Mouse (Mus musculus): Measurements from ENCODE around the gene Zbtb20. TPM values are rescaled to one million over a fixed set of nuclear protein-coding genes. Genes with fewer than 3 reads are reported as not detected.

Zbtb20 gene
- total and polyA plus RNA-seq, 3 experiments = 1.8 to 18.1 (median 6.6) TPM

- Histone ChIP-seq H3K4me1 (ENCODE audit: insufficient read depth, low read depth, low read length) (no peaks in the 10 kb centered on the region), H3K4me3 (ENCODE audit: low read depth, low read length) (no peak overlapping the region), H3K27me3 (ENCODE audit: insufficient read depth, low read length) (no peaks in the 10 kb centered on the region), H3K9me3 (replicated peaks) (no peaks in the 10 kb centered on the region), H3K36me3 (replicated peaks) (no peaks in the 10 kb centered on the region)
- ATAC-seq (ENCODE audit: extremely low read depth, insufficient number of reproducible peaks, low FRiP score, poor library complexity, severe bottlenecking) = no peak
- DNase-seq (ENCODE audit: low spot score) = no peak
- TF ChIP-seq CTCF (IDR thresholded peaks at IDR 0.05; ENCODE audit: low read depth, low read length) = no peak
- TF ChIP-seq GATA1 (IDR thresholded peaks at IDR 0.05; ENCODE audit: borderline replicate concordance, low read length) = no peak
- no peak for TF ChIP-seq GATA2 (IDR thresholded peaks at IDR 0.05; ENCODE audit: borderline replicate concordance, low read depth, low read length)
- TF ChIP-seq TAL1 (conservative IDR thresholded peaks at IDR 0.05; ENCODE audit: low read depth, low read length) = no peak
- TF ChIP-seq POLR2AphosphoS5 (IDR thresholded peaks at IDR 0.05; ENCODE audit: insufficient replicate concordance, low read depth, low read length) = no peak
Observed at GRCm38 (mm10) chr16:43504151-43504550, 628.5 kb downstream of the Zbtb20 start.

DNA sequence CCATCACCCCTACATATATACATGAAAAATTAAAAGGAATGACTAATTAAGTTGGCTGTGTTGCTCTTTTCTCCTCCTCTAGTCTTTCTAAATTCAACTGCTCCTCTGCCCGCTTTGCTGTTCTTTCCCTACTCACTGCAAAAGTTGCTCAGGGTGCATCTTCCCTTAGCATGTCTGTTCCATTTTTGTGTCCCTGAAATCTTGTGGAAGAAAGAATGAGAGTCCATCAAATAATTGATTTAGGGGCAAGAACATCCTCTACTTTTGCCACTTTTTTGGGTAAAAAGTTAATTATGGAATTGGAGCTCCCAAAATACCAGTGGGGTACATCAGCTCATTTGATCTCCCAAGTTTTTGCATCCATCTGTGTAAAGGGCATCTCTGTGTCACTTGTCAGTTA is 628.9 kb downstream of the Zbtb20 start:
- Histone ChIP-seq H3K4me1 (ENCODE audit: insufficient read depth, low read depth, low read length) (no peaks in the 10 kb centered on the region), H3K4me3 (ENCODE audit: low read depth, low read length) (no peak overlapping the region), H3K9me3 (replicated peaks) (no peaks in the 10 kb centered on the region), H3K36me3 (replicated peaks) (no peaks in the 10 kb centered on the region), H3K27me3 (ENCODE audit: insufficient read depth, low read length) (no peaks in the 10 kb centered on the region)
- no peak for ATAC-seq (ENCODE audit: extremely low read depth, insufficient number of reproducible peaks, low FRiP score, poor library complexity, severe bottlenecking)
- TF ChIP-seq POLR2AphosphoS5 (IDR thresholded peaks at IDR 0.05; ENCODE audit: insufficient replicate concordance, low read depth, low read length) (no peak), GATA1 (IDR thresholded peaks at IDR 0.05; ENCODE audit: borderline replicate concordance, low read length) (no peak), TAL1 (conservative IDR thresholded peaks at IDR 0.05; ENCODE audit: low read depth, low read length) (no peak), CTCF (IDR thresholded peaks at IDR 0.05; ENCODE audit: low read depth, low read length) (no peak), GATA2 (IDR thresholded peaks at IDR 0.05; ENCODE audit: borderline replicate concordance, low read depth, low read length) (no peak)
- DNase-seq (ENCODE audit: low spot score) = no peak

DNA sequence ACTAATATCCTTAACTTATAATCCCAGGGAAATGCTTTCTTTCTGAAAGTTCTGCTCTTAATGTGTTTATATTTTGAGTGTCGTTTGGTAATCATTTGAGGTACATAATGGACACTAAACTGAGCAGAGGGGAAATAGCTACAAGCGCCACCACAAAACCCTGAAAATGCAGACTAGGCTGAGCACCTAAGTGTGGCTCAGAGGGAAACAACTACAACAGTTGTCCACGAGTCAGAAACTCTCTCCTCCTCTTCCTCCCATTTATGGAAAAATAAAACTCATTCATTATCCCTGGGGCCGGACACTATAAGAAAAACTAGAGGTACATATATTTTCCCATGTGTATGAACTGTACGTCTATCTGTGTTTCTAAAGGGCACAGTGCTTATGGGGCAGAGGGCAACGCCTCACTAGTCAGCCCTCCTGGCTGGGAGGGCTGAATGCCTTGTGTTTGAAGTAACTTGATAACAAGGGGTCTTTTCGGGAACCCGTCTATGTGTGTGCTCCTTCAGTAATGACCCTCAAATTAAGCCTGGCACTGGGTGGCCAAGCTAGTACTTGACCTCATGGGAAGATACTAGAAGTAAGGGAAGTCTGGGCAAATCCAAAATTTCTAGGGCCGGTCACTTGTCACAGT is 629.8 kb downstream of the Zbtb20 start:
- Histone ChIP-seq H3K9me3 (replicated peaks) (no peaks in the 10 kb centered on the region), H3K36me3 (replicated peaks) (no peaks in the 10 kb centered on the region), H3K4me1 (ENCODE audit: insufficient read depth, low read depth, low read length) (no peaks in the 10 kb centered on the region), H3K4me3 (ENCODE audit: low read depth, low read length) (no peak overlapping the region), H3K27me3 (ENCODE audit: insufficient read depth, low read length) (no peaks in the 10 kb centered on the region)
- ATAC-seq (ENCODE audit: extremely low read depth, insufficient number of reproducible peaks, low FRiP score, poor library complexity, severe bottlenecking) (no peak), DNase-seq (ENCODE audit: low spot score) (no peak)
- TF ChIP-seq GATA2 (IDR thresholded peaks at IDR 0.05; ENCODE audit: borderline replicate concordance, low read depth, low read length) = no peak
- no peak for TF ChIP-seq TAL1 (conservative IDR thresholded peaks at IDR 0.05; ENCODE audit: low read depth, low read length)
- TF ChIP-seq GATA1 (IDR thresholded peaks at IDR 0.05; ENCODE audit: borderline replicate concordance, low read length) = no peak
- TF ChIP-seq CTCF (IDR thresholded peaks at IDR 0.05; ENCODE audit: low read depth, low read length) = no peak
- TF ChIP-seq POLR2AphosphoS5 (IDR thresholded peaks at IDR 0.05; ENCODE audit: insufficient replicate concordance, low read depth, low read length) = no peak

- ATAC-seq (ENCODE audit: extremely low read depth, insufficient number of reproducible peaks, low FRiP score, poor library complexity, severe bottlenecking) (no peak), DNase-seq (ENCODE audit: low spot score) (no peak)
- no peak overlapping the region for H3K4me3 ChIP-seq (ENCODE audit: low read depth, low read length)
- TF ChIP-seq CTCF (IDR thresholded peaks at IDR 0.05; ENCODE audit: low read depth, low read length) (no peak), POLR2AphosphoS5 (IDR thresholded peaks at IDR 0.05; ENCODE audit: insufficient replicate concordance, low read depth, low read length) (no peak), GATA1 (IDR thresholded peaks at IDR 0.05; ENCODE audit: borderline replicate concordance, low read length) (no peak), TAL1 (conservative IDR thresholded peaks at IDR 0.05; ENCODE audit: low read depth, low read length) (no peak)
- H3K9me3 ChIP-seq (replicated peaks) = no peaks in the 10 kb centered on the region
- no peaks in the 10 kb centered on the region for H3K36me3 ChIP-seq (replicated peaks)
- H3K27me3 ChIP-seq (ENCODE audit: insufficient read depth, low read length) = no peaks in the 10 kb centered on the region
- no peaks in the 10 kb centered on the region for H3K4me1 ChIP-seq (ENCODE audit: insufficient read depth, low read depth, low read length)
Observed at GRCm38 (mm10) chr16:43506189-43506751, 630.6 kb downstream of the Zbtb20 start.

DNA sequence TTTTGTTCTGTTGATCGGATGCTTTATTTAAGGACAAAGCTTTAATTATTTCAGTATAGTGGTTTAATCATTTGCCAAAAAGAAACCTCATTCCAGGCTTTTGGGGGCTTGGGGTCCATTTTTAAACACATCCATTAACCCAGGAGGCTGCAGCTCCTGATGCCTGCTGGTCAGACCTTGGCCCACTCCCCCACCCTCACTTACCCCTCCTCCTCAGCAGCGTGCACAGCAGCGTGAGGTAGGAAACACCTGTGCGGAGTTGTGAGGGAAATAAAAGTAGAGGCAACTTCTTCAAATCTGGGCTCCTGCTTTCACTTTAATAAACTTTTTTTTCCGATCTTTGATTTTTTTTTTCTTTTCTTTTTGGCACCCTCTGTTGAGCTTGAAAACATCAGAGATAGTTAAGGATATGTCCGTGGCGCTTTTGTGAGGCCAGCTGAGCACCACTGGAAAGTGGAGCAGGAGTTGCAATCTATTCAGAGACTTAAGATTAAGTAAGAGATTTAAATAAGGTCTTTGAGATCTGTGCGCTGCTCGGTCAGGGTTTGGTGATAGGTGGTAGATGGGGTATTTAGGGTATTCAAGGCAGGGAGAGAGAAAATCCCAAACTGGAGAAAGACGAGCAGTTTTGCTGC is 631.2 kb downstream of the Zbtb20 start:
- Histone ChIP-seq H3K27me3 (ENCODE audit: insufficient read depth, low read length) (no peaks in the 10 kb centered on the region), H3K9me3 (replicated peaks) (no peaks in the 10 kb centered on the region), H3K36me3 (replicated peaks) (no peaks in the 10 kb centered on the region), H3K4me3 (ENCODE audit: low read depth, low read length) (no peak overlapping the region), H3K4me1 (ENCODE audit: insufficient read depth, low read depth, low read length) (no peaks in the 10 kb centered on the region)
- no peak for ATAC-seq (ENCODE audit: extremely low read depth, insufficient number of reproducible peaks, low FRiP score, poor library complexity, severe bottlenecking)
- no peak for TF ChIP-seq TAL1 (conservative IDR thresholded peaks at IDR 0.05; ENCODE audit: low read depth, low read length)
- no peak for TF ChIP-seq CTCF (IDR thresholded peaks at IDR 0.05; ENCODE audit: low read depth, low read length)
- no peak for TF ChIP-seq POLR2AphosphoS5 (IDR thresholded peaks at IDR 0.05; ENCODE audit: insufficient replicate concordance, low read depth, low read length)
- no peak for TF ChIP-seq GATA1 (IDR thresholded peaks at IDR 0.05; ENCODE audit: borderline replicate concordance, low read length)
- no peak for TF ChIP-seq GATA2 (IDR thresholded peaks at IDR 0.05; ENCODE audit: borderline replicate concordance, low read depth, low read length)
- DNase-seq (ENCODE audit: low spot score) = no peak

DNA sequence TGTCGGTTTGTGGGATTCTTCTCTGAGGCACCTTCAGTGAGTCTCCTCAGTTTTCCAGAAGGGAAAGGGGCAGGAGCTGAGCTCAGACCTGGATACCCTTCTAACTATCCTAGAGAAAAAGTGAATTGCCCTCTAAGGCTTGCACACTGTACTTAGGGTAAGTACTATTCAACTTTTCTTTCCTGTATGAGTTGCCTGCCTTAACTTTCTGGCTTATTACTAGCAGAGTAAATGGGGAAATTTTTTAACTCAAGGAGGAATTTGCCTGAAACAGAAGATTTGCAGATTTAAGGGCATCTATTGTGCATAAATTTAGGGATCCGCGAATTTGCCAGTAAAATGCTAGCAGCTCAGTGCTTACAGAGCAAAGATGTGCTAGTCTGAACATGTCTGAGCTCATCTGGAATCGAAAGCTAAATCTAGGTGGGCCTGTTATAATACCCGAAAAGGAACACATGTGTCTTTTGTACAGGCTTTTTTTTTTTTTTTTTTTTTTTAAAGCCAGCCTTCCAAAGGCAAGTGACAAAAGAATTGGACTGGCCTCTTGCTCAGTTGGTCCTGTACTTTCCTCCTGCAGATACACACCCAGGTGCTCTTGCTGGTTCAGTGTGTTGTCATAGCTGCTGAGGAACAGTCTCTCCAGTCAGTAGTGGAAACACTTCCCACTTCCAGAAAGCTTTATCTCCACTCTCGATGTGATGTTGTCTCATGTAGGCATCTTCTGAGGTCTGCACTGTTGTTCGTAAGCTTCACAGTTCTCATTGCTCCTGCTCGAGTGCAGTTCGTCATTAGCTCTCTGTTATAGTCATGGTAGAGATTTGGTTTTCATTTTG is 632.7 kb downstream of the Zbtb20 start:
- Histone ChIP-seq H3K27me3 (ENCODE audit: insufficient read depth, low read length) (no peaks in the 10 kb centered on the region), H3K36me3 (replicated peaks) (no peaks in the 10 kb centered on the region), H3K4me3 (ENCODE audit: low read depth, low read length) (no peak overlapping the region), H3K9me3 (replicated peaks) (no peaks in the 10 kb centered on the region), H3K4me1 (ENCODE audit: insufficient read depth, low read depth, low read length) (no peaks in the 10 kb centered on the region)
- ATAC-seq (ENCODE audit: extremely low read depth, insufficient number of reproducible peaks, low FRiP score, poor library complexity, severe bottlenecking) = no peak
- no peak for TF ChIP-seq GATA2 (IDR thresholded peaks at IDR 0.05; ENCODE audit: borderline replicate concordance, low read depth, low read length)
- no peak for TF ChIP-seq POLR2AphosphoS5 (IDR thresholded peaks at IDR 0.05; ENCODE audit: insufficient replicate concordance, low read depth, low read length)
- TF ChIP-seq CTCF (IDR thresholded peaks at IDR 0.05; ENCODE audit: low read depth, low read length) = no peak
- TF ChIP-seq GATA1 (IDR thresholded peaks at IDR 0.05; ENCODE audit: borderline replicate concordance, low read length) = no peak
- TF ChIP-seq TAL1 (conservative IDR thresholded peaks at IDR 0.05; ENCODE audit: low read depth, low read length) = no peak
- no peak for DNase-seq (ENCODE audit: low spot score)

Data from G1E (cell line).